Comparison of ENCODE assay signal across 8 mouse cellular contexts in the genomic region with DNA sequence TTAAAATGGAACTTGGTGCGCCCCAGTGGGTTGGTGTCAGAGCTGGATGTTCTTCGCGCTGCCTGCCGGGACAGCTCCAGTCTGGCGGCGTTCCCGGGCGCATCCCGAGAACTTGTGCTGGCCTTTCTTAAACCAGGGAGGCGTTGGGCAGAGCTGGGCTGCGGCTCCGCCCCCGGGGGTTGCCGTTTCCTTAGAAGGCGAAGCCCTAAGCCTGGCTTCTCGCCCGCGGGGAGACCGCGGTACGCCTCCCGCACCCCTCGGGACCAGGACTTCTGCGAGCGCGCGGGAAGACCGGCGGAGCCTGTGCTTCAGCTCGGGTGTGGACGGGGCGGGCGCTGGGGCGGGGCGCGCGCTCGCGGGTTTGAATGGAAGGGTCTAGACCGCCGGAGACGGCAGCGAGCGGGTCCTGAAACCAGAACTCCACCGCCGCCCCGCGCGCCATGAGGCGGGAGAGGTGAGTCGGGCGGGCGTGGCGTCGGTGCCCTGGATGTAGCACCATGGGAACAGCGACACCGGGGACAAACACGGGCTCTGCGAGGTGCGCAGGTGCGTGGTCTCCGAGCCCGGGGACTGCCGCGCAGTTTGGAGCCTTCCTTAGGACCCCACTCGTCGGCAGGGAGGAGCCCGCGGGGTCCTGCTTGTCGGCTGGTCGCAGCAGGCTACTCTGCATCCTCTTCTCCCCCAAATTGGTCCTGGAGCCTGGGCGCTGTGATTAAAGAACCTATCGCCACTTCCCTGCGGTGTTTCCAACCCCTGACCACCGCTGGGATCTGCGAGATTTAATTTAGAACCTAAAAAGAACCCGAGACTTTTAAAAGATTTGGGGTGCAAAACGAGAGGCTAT. TPM values are rescaled to one million over a fixed set of nuclear protein-coding genes. Genes with fewer than 3 reads are reported as not detected.
DNase-seq lines count a peak whose midpoint lies in the region; ATAC-seq and TF ChIP-seq lines count a peak whose summit lies in the region.

Bok (plus strand) TSS at position 260 of the 844 bp plus-strand sequence.

- H3K9me3 ChIP-seq in ES-Bruce4 (replicated peaks; ENCODE audit: control insufficient read depth, insufficient read depth, low read length, poor library complexity, severe bottlenecking): 0 out of 2 replicates have a peak, but pooled peaks cover 5% of the 10 kb centered on the region
- no peaks in the 10 kb centered on the region for H3K9me3 ChIP-seq in forebrain, embryonic 11.5 days (ENCODE audit: control insufficient read depth, low read length)
- H3K9me3 ChIP-seq in heart, embryonic 14.5 days (ENCODE audit: control insufficient read depth, low read length): no peaks in the 10 kb centered on the region
- no peaks in the 10 kb centered on the region for H3K9me3 ChIP-seq in kidney, postnatal 0 days (replicated peaks; ENCODE audit: low read length)
- no peaks in the 10 kb centered on the region for H3K9me3 ChIP-seq in liver, embryonic 14.5 days (ENCODE audit: control insufficient read depth, low read length)
- no peaks in the 10 kb centered on the region for H3K9me3 ChIP-seq in neural tube, embryonic 13.5 days

- ATAC-seq in forebrain, embryonic 11.5 days (replicated peaks; ENCODE audit: low FRiP score): peak; percentile 63
- ATAC-seq in heart, embryonic 14.5 days (ENCODE audit: insufficient number of reproducible peaks, insufficient read depth, low FRiP score, low read depth): peak; percentile 20; the same call in 1 of the 2 replicates
- ATAC-seq in kidney, postnatal 0 days (replicated peaks; ENCODE audit: low FRiP score, low read depth): peak; percentile 9; the same call in 1 of the 2 replicates
- ATAC-seq in liver, embryonic 14.5 days (ENCODE audit: insufficient read depth): no peak
- ATAC-seq in neural tube, embryonic 13.5 days (ENCODE audit: low read depth): peak; percentile 52

- H3K4me2 ChIP-seq in forebrain, embryonic 11.5 days (ENCODE audit: low read depth, low read length, severe bottlenecking): peak within 1 kb of the TSS; percentile 86
- peak within 1 kb of the TSS; percentile 83 for H3K4me2 ChIP-seq in heart, embryonic 14.5 days (ENCODE audit: low read length)
- H3K4me2 ChIP-seq in kidney, postnatal 0 days (ENCODE audit: low read length): peak within 1 kb of the TSS; percentile 95
- peak within 1 kb of the TSS; percentile 54 for H3K4me2 ChIP-seq in liver, embryonic 14.5 days (ENCODE audit: low read depth)
- peak within 1 kb of the TSS; percentile 69 for H3K4me2 ChIP-seq in neural tube, embryonic 13.5 days

- no peaks in the 10 kb centered on the region for H3K27me3 ChIP-seq in ES-Bruce4 (ENCODE audit: control insufficient read depth, insufficient read depth, low read length, poor library complexity, severe bottlenecking)
- peaks cover 3% of the 10 kb centered on the region for H3K27me3 ChIP-seq in forebrain, embryonic 11.5 days (ENCODE audit: control insufficient read depth, insufficient read depth, low read length)
- no peaks in the 10 kb centered on the region for H3K27me3 ChIP-seq in heart, embryonic 14.5 days (ENCODE audit: control insufficient read depth, insufficient read depth, low read length)
- no peaks in the 10 kb centered on the region for H3K27me3 ChIP-seq in kidney, postnatal 0 days (ENCODE audit: insufficient read depth, low read length)
- peaks cover 30% of the 10 kb centered on the region for H3K27me3 ChIP-seq in liver, embryonic 14.5 days (ENCODE audit: control insufficient read depth, insufficient read depth, low read length)
- peaks cover 15% of the 10 kb centered on the region for H3K27me3 ChIP-seq in neural tube, embryonic 13.5 days

- WGBS in forebrain, embryonic 11.5 days: under 1% methylated on average over 76 of the region's 78 CpGs
- under 1% methylated on average over 78 of the region's 78 CpGs for WGBS in heart, embryonic 14.5 days
- WGBS in kidney, postnatal 0 days: under 1% methylated on average over 78 of the region's 78 CpGs
- WGBS in liver, embryonic 14.5 days (ENCODE audit: insufficient replicate concordance): 1% methylated on average over 78 of the region's 78 CpGs
- under 1% methylated on average over 78 of the region's 78 CpGs for WGBS in neural tube, embryonic 13.5 days

- no peak within 1 kb of the TSS for H3K27ac ChIP-seq in ES-Bruce4 (ENCODE audit: insufficient read depth, low read length)
- H3K27ac ChIP-seq in bone marrow macrophage, adult 2 months (ENCODE audit: insufficient read depth, low read depth, low read length): no peak within 1 kb of the TSS
- no peak within 1 kb of the TSS for H3K27ac ChIP-seq in forebrain, embryonic 11.5 days (ENCODE audit: low read depth, low read length)
- H3K27ac ChIP-seq in heart, embryonic 14.5 days (replicated peaks in 1 of 2; ENCODE audit: control insufficient read depth in 1 of 2, insufficient read depth in 1 of 2, low read depth in 2 of 2, low read length in 2 of 2): peak within 1 kb of the TSS in 1 of 2 experiments; percentile 29; a peak in 2 of 4 replicates
- peak within 1 kb of the TSS; percentile 89 for H3K27ac ChIP-seq in kidney, postnatal 0 days
- H3K27ac ChIP-seq in liver, embryonic 14.5 days: no peak within 1 kb of the TSS
- peak within 1 kb of the TSS; percentile 75 for H3K27ac ChIP-seq in neural tube, embryonic 13.5 days (replicated peaks)

- no peaks in the 10 kb centered on the region for H3K36me3 ChIP-seq in ES-Bruce4 (ENCODE audit: control insufficient read depth, insufficient read depth, low read length, poor library complexity, severe bottlenecking)
- H3K36me3 ChIP-seq in forebrain, embryonic 11.5 days (ENCODE audit: control insufficient read depth, insufficient read depth, low read length): no peaks in the 10 kb centered on the region
- H3K36me3 ChIP-seq in heart, embryonic 14.5 days (ENCODE audit: control insufficient read depth, insufficient read depth, low read length): peaks cover 14% of the 10 kb centered on the region
- 0 out of 2 replicates have a peak, but pooled peaks cover 3% of the 10 kb centered on the region for H3K36me3 ChIP-seq in kidney, postnatal 0 days (ENCODE audit: insufficient read depth, low read length)
- H3K36me3 ChIP-seq in liver, embryonic 14.5 days (replicated peaks; ENCODE audit: control insufficient read depth, insufficient read depth, low read depth): no peaks in the 10 kb centered on the region
- H3K36me3 ChIP-seq in neural tube, embryonic 13.5 days: peaks cover 8% of the 10 kb centered on the region

- no peak for TF ChIP-seq CTCF in ES-Bruce4 (IDR thresholded peaks at IDR 0.05; ENCODE audit: low read depth, low read length)
- no peak for TF ChIP-seq CTCF in bone marrow macrophage, adult 2 months (IDR thresholded peaks at IDR 0.05; ENCODE audit: low read depth, low read length)
- no peak for TF ChIP-seq CTCF in kidney, postnatal 0 days (IDR thresholded peaks at IDR 0.05; ENCODE audit: low read depth)
- TF ChIP-seq CTCF in liver, embryonic 14.5 days (IDR thresholded peaks at IDR 0.05; ENCODE audit: low read depth): no peak

- peak; percentile 87 for DNase-seq in forebrain, embryonic 11.5 days (ENCODE audit: low spot score)
- DNase-seq in kidney, postnatal 0 days (ENCODE audit: low spot score): peak; percentile 88
- DNase-seq in liver, embryonic 14.5 days (ENCODE audit: low read depth in 3 of 3, low spot score in 3 of 3): no peak
- DNase-seq in urinary bladder, adult 2 months (ENCODE audit: low spot score): peak; percentile 73

- peak within 1 kb of the TSS; percentile 71 for H3K9ac ChIP-seq in ES-Bruce4 (ENCODE audit: low read depth, poor library complexity, severe bottlenecking)
- peak within 1 kb of the TSS; percentile 83 for H3K9ac ChIP-seq in forebrain, embryonic 11.5 days (ENCODE audit: low read length)
- H3K9ac ChIP-seq in heart, embryonic 14.5 days (ENCODE audit: low read length): peak within 1 kb of the TSS; percentile 74
- peak within 1 kb of the TSS; percentile 85 for H3K9ac ChIP-seq in kidney, postnatal 0 days (ENCODE audit: low read depth, low read length)
- H3K9ac ChIP-seq in liver, embryonic 14.5 days (replicated peaks): no peak within 1 kb of the TSS
- peak within 1 kb of the TSS; percentile 74 for H3K9ac ChIP-seq in neural tube, embryonic 13.5 days

- no peak for TF ChIP-seq POLR2A in ES-Bruce4 (IDR thresholded peaks at IDR 0.05; ENCODE audit: insufficient read depth, low read length)
- TF ChIP-seq POLR2A in bone marrow macrophage, adult 2 months (IDR thresholded peaks at IDR 0.05; ENCODE audit: borderline replicate concordance, low read depth, low read length): no peak

- no peak for TF ChIP-seq EP300 in ES-Bruce4 (IDR thresholded peaks at IDR 0.05; ENCODE audit: insufficient read depth, low read depth, low read length)
- TF ChIP-seq EP300 in liver, embryonic 14.5 days (IDR thresholded peaks at IDR 0.05; ENCODE audit: low read depth): no peak

- H3K4me1 ChIP-seq in ES-Bruce4 (ENCODE audit: control insufficient read depth, insufficient read depth, low read length): no peaks in the 10 kb centered on the region
- no peaks in the 10 kb centered on the region for H3K4me1 ChIP-seq in bone marrow macrophage, adult 2 months (ENCODE audit: control insufficient read depth, insufficient read depth, low read length)
- no peaks in the 10 kb centered on the region for H3K4me1 ChIP-seq in forebrain, embryonic 11.5 days (replicated peaks; ENCODE audit: control insufficient read depth, insufficient read depth, low read length)
- peaks cover 14 to 15% of the 10 kb centered on the region in 2 experiments; a peak in 3 of 4 replicates for H3K4me1 ChIP-seq in heart, embryonic 14.5 days (ENCODE audit: control insufficient read depth in 2 of 2, insufficient read depth in 2 of 2, low read length in 2 of 2)
- H3K4me1 ChIP-seq in kidney, postnatal 0 days (replicated peaks; ENCODE audit: insufficient read depth, low read length): no peaks in the 10 kb centered on the region; the same call in 1 of the 2 replicates
- no peaks in the 10 kb centered on the region; a peak in 1 of 4 replicates for H3K4me1 ChIP-seq in liver, embryonic 14.5 days (replicated peaks; ENCODE audit: control insufficient read depth in 2 of 2, insufficient read depth in 2 of 2, low read length in 1 of 2)
- peaks cover 20% of the 10 kb centered on the region for H3K4me1 ChIP-seq in neural tube, embryonic 13.5 days (replicated peaks)

- H3K4me3 ChIP-seq in ES-Bruce4 (ENCODE audit: low read depth, low read length): peak within 1 kb of the TSS; percentile 80
- peak within 1 kb of the TSS; percentile 58 for H3K4me3 ChIP-seq in bone marrow macrophage, adult 2 months (ENCODE audit: insufficient read depth, low read length)
- peak within 1 kb of the TSS; percentile 54 for H3K4me3 ChIP-seq in forebrain, embryonic 11.5 days (ENCODE audit: low read depth, low read length)
- H3K4me3 ChIP-seq in heart, embryonic 14.5 days (ENCODE audit: control insufficient read depth in 1 of 2, insufficient read depth in 1 of 2, low read depth in 1 of 2, low read length in 2 of 2): peak within 1 kb of the TSS; percentile 71 to 74
- peak within 1 kb of the TSS; percentile 54 for H3K4me3 ChIP-seq in kidney, postnatal 0 days (replicated peaks; ENCODE audit: low read depth, low read length)
- H3K4me3 ChIP-seq in liver, embryonic 14.5 days (ENCODE audit: insufficient read depth in 1 of 2, low read depth in 2 of 2, low read length in 2 of 2): peak within 1 kb of the TSS; percentile 25 to 48
- peak within 1 kb of the TSS; percentile 63 for H3K4me3 ChIP-seq in neural tube, embryonic 13.5 days

RNA-seq across cellular contexts. Expression of gene Bok, which starts in this region (rescaled TPM):
- polyA plus RNA-seq in ES-Bruce4 (2011; ENCODE audit: insufficient read depth, insufficient read length, low read depth, missing spikeins): 6.3 and 6.6 TPM in 2 replicates
- polyA plus RNA-seq in bone marrow macrophage, adult 2 months (2012; ENCODE audit: insufficient read depth, insufficient read length, missing spikeins): 0.63 TPM in 1 of 2 replicates, not detected in the other
- 44.0 and 48.6 TPM in 2 replicates for polyA plus RNA-seq in forebrain, embryonic 11.5 days (2014; fragmentation: Nextera tagmentation; extraction: Ambion mirVana)
- 33.8 and 37.0 TPM in 2 replicates for polyA plus RNA-seq in heart, embryonic 14.5 days (2014; fragmentation: Nextera tagmentation; extraction: Ambion mirVana)
- polyA plus RNA-seq in kidney, postnatal 0 days (2015; fragmentation: Nextera tagmentation; extraction: Ambion mirVana): 106 and 109 TPM in 2 replicates
- polyA plus RNA-seq in liver, embryonic 14.5 days (2012; rRNA removed): 1.9 TPM in 2 replicates
- 2.8 and 3.0 TPM in 2 replicates for polyA plus RNA-seq in liver, embryonic 14.5 days (2014; fragmentation: Nextera tagmentation; extraction: Ambion mirVana)
- polyA plus RNA-seq in neural tube, embryonic 13.5 days (2015; fragmentation: Nextera tagmentation; extraction: Ambion mirVana): 58.2 and 62.0 TPM in 2 replicates
- 51.8 and 52.5 TPM in 2 replicates for polyA plus RNA-seq in urinary bladder, adult 2 months (2012; rRNA removed)

Comparison
In these comparisons a context has a peak if more than half of its experiments do, and no peak if none do; other contexts are left out.
1. H3K27ac ChIP-seq: peak in kidney, postnatal 0 days (single experiment) and neural tube, embryonic 13.5 days (single experiment); none in ES-Bruce4 (single experiment), bone marrow macrophage, adult 2 months (single experiment), forebrain, embryonic 11.5 days (single experiment) and liver, embryonic 14.5 days (single experiment).
2. DNase-seq: peak in forebrain, embryonic 11.5 days (single experiment), kidney, postnatal 0 days (single experiment) and urinary bladder, adult 2 months (single experiment); none in liver, embryonic 14.5 days (0 of 3).
3. Peak in every context shown above with its lines, with median percentiles within 50 percentile points of each other: H3K4me3 ChIP-seq and H3K4me2 ChIP-seq.